Mouse (Mus musculus) embryo, embryonic 11.5 days (tissue): ENCODE data around the gene 2310033P09Rik.

Experiments used
- DNase-seq: peaks from one replicate; pipeline ENCODE4 v3.0.0-alpha.2; 2012; ENCODE audit warnings: low read depth, low spot score

Gene 2310033P09Rik

DNA sequence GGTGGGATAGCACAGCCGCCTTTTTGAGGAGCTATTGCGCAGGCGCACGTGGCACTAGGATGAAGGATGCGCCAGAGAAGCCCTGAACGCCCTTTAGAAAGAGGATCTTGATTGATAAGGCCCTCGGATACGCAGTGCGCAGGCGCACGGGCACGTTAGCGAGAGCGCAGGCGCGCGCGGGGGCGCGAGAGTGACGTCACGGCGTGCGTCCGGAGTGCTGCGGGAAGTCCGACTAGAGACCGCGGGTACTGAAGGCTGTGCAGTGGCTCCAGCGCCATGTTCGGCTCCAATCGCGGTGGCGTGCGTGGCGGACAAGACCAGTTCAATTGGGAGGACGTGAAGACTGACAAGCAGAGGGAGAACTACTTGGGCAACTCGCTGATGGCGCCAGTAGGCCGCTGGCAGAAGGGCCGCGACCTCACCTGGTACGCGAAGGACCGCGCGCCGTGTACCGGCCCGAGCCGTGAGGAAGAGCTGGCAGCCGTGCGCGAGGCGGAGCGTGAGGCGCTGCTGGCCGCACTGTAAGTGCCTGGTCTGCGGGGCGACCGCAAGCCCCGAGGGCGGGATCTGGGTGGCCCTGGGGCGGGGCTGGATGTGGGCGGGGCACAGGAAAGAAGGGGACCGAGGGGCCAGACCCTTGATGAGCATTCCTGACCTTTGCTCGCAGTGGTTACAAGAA is at the start of gene 2310033P09Rik:
2310033P09Rik (plus strand) TSS at position 169 of the 679 bp plus-strand sequence.
- DNase-seq, result peak; percentile 90

DNA sequence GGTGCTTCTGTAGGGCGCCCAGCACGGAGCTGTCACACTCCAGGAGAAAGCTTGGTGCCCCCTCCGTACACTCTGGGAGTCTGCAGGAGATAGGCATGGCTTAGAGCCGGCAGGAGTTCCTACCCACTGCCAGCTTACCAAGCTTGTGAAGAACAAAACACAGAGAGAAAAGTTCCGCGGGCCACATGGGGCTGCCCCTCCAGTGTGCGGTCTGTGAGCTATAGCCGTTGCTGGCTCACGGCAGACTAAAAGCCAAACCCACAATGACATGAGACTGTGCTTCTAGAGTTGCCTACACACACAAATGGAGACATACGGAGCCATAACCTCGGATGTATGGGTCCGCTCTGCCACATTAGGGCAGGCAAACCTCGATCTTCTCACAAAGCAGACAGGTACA is 49.0 kb upstream of the 2310033P09Rik start:
- DNase-seq, result no peak

DNA sequence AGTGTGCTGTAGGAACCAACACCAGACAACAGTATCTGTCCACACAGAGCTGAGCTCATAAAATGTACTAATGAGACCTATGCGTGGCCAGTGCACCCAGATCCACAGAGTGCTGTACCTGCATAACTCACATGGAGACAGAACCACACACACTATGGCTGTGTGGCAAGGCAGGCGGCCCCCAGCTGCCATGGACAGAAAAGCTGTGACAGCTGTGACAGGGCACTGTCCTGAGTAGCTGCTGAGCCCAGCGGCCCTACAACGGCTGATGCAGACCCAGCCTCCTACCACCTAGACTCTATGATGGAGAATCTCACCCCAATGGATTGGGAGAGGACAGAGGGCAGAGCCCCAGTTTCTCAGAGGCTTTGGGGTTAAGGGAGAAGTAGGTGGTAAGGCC is 48.6 kb upstream of the 2310033P09Rik start:
- DNase-seq, result no peak

DNA sequence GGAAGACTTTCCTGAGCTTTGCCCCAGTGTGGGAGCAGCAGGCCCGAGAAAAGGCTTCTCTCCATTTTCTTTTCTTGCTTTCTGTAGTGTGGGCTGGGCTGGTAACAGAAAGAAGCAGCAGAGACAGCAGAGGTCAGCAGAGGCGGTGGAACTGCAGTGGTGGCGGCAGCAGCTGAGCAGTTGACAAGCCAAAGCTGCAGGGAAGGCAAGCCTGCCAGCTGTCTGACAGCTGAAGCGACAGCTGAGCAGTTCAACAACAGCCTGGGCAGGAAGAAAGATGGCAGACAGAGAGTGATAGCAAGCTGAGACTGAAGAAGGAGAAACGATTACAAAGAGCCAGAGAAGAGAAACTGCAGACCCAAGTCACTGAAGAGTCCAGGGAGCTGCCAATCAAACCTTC is 46.7 kb upstream of the 2310033P09Rik start:
- no peak for DNase-seq

DNA sequence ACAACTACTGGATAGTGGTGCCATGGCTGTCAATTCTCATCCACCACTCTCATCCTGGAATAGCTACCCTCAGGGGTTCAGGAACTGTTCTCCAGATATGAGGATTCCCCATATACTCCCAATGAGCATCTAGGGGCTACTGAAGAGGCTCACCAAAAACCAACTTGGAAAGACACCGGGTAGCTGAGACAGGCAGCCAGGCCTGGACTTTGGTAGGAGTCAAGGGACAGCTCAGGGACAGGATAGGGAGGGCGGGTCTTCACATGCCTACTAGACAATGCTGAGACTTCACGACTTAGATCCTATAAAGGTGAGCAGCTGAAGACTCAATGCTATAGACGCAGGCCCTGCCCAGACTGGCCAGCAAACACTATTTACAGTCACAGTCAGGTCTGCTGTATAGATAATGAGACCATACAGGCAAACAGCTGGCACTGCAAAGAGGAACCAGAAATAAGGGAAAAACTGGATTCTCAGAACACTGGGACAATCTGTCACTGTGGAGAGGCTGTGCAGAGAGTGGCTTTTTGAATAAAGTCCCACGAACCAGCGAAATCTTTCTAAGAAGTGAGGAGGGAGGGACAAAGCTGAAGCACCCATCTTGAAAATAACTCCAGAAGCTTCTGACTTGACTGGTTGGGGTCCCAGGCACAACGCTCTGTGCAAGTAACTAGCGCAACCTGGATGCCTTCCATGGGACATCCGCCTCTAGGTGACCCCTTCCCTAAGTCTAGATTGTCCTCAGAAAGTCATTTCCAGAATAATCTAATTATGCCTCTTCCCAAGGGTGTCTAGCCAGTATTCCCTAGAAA is 45.5 kb upstream of the 2310033P09Rik start:
- DNase-seq, result no peak

DNA sequence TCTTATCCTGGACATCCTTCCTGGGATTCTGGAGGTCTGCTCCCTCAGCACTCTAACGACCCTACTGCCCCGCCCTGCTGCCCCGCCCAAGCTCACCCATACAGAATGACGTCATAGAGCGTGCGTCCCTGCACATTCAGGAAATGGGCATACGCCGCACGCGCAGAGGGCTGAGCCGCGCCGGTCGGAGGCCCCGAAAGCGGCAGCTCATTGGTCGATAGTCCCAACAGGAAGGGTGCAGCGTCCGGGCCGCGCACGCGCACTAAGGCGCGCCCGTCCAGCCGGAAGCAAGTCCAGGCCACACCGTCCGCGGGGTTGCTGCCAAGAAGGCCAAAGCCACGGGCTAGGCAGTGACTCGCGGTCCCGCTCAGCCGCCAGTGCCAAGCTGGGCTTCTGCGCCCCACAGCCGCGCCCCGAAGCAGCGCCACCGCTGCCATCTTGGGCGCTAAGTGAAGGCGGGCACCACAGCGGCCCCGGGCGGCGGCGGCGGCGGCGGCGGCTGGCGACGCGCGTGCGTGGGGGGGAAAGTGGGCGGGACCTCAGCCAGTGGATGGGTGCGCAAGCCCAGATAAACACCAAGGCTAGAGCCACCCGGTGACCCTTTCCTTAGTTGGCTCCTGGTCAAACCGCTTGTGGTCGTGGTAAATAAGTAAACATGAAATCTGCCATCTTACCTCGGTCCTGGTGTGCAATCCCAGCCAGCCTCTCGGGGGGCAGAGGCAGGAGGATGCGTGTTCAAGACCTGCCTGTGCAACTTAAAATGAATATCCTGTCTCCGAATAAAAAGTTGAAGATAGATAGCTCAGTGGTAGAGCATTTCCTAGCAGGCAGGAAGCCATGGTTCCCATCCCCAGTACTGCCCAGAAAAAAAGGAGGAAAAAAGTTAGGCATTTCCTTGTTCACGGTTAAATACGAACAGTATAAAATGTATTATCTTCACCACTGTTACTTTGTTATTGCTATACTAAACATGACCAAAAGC is 44.6 kb upstream of the 2310033P09Rik start, which contains the start of gene Iba57:
Iba57 (minus strand) TSS at position 485 of the 982 bp plus-strand sequence.
- DNase-seq, result peak; percentile 97

DNA sequence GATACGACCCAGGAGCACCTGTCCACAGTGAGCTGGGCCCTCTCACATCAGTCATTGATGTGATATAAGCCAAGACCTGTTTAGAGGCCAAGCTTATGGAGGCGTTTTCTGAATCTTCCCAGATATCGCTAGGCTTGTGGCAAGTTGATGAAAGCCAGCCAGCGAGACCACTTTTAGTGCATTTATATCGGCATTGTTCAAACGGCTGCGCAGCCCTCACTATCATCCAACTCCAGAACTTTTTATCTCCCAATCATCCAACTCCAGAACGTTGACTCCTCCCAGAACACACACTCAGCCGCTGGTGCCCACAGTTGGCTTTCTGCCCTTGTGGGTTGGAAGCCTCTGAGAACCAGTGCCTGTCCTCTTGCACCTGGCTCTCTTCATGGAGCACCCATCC is 43.7 kb upstream of the 2310033P09Rik start:
- no peak for DNase-seq

DNA sequence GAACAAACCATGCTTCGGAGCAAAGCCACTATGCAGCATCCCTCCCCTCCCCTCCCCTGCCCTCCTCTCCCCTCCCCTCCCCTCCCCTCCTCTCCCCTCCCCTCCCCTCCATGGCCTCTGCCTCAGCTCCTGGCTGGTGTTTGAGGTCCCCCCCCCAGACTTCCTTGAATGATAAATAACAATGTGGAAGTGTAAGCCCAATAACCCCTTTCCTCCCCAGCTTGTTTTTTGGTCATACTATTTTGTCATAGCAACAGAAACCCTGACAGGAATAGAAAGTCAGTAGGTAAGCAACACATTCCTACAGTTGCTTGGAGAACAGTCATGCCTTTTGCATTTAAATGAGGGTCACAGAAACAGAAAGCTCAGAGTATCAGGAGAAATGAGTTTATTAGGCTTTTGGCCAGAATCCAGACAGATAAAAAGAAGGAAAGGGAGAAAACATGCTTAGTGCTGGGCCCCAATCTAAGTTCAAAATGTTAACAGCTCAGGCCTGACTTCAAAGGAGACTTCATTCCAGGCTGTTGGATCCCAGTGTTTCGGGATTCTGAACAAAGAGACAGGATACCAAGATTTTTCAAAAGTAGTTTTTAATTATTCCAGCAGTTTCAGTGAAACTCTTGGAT is 42.4 kb upstream of the 2310033P09Rik start:
- DNase-seq, result no peak

DNA sequence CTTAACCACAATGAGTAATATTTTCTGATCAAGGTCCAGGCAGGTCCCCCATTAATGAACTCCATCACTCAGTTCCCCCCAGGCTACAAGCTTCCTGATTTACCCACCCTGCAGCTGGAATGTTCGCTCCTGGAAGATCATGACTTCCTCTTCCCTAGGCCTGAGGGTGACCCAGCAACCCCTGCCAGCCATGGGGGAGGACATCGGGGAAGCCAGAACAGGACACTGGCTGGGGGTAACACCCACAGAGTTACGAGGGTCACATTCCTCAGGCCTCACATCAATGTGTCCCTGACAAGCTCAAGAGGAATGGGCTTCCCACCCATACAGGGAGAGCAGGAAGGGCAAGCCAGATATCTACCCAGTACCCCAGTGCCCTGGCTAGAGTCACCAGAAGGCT is 38.3 kb upstream of the 2310033P09Rik start:
- no peak for DNase-seq

DNA sequence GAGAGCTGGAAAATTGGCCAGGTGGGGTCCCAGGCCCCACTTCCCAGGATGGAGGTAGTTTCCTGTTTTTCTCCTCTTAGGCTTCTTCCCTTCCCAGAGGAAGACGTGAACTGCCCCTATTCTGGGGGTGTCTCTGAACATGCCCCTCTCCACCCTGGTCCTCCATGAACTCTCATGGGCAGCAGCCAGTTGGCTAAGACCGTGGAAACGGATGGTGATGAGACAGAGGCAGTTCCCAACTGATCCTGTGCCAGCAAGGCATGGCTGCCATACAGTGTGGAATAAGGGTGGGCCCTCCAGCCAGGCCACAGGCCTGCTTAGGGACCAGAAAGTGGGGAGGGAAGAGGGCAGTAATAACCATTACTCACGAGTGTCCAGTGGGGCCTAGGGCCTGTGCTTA is 37.6 kb upstream of the 2310033P09Rik start:
- DNase-seq, result no peak

DNA sequence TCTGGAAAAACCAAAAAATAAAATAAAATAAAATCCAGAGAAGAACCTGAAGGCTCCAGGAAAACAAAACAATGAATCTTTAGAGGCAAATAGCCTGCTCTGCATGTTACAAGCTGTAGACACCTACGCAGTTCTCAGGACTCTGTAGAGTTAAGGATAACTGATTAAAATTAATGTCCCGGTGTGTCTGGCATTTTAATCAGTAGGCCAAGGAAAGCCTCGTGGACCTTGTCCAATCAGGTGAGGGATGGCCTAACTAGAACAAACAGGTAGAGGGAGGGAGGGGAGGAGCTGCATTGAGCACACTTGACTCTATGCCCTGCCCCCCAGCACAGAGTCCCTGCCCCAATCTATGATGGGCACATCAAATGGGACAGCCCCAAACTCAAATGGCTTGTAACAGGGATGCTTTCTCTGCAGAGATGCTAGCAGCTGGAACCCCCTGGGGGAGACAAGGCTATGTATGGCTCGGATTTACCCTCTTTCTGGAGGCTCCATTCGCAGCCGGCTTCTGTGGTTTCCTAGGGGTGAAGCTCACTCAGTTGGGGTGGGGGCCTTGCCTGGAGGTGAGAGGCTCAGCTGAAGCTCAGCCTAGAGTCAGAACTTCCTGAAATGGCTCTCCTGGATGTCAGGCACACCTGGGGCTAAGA is 33.8 kb upstream of the 2310033P09Rik start:
- no peak for DNase-seq

DNA sequence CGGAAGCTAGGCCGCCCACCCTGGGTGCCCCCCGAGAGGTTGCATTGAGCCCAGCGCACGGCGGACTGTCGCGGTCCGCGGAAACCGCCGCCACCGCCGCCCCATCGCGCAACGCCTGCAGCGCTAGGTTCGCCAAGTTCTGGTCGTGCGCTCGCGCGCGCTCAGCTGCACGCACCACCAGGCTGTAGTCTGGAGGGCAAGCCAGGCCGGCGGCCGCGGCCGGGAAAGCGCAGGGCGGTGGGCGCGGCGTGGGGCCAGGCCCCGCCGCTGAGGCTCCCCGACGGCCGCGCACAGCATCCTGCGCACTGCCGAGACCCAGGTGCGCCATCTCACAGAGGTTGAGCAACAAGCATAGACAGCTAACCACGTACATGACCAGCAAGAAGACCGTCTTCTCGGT is 31.6 kb upstream of the 2310033P09Rik start:
- DNase-seq, result no peak

DNA sequence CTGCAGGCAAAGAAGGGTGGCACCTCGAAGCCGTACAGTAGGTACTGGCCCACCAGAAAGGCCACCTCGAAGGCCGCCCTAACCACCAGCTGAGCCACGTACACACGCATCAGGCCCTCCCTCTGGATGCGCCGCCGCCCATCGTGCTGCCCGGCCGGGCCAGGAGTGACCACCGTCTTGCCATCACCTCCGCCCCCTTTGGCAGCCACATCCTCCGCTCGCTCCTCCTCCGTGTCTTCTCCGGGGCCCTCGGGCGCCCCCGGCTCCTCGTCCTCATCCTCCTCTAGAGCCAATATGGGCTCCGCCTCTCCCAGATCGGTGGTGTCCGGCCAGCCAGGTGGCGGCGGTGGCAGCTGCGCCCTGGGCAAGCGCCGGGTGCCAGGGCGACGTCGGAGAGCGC is 31.2 kb upstream of the 2310033P09Rik start:
- DNase-seq, result no peak

DNA sequence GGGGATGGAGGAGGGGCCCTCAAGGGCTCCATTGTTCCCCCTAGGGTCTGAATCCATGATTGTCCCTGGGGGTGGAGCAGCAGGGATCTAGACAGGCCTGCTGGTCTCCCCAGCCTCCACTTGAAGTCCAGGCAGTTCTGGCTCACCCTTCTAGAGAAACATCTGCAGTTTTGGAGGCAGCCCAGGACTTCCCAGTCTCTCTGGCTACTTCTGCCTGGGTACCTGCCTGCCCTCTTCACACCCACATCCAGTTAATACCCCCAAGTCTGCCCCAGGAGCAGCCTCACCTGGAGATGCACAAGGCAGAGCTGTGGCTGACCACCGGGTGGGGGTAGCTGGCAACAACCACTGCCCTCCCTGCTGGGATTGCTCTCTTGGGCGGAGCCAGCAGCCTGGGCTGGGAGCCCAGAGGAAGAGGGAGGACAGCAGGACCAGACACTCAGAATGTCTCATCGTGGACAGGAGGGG is 25.2 kb upstream of the 2310033P09Rik start, which contains the start of gene Gjc2:
Gjc2 (minus strand) TSS at position 350 of the 468 bp plus-strand sequence.
- DNase-seq, result no peak

DNA sequence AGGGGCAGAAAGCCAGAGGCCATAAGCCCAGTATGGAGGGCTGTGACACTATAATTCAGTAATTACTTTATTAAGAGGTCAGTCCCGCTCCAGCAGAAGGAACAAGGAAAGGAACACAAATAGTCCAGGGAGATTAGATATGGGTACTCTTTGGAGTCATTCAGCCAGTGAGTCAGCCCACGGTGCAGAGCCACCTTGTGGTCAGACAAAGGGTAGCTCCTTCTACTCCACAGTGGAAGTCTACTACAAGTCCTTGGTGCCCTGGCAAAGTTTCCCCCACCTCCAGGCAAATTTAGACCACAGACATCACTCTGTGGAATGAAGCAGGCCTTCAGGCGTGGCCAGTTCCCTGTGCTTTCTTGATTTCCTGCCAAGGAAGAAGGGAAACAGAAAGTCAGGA is 24.3 kb upstream of the 2310033P09Rik start:
- no peak for DNase-seq

DNA sequence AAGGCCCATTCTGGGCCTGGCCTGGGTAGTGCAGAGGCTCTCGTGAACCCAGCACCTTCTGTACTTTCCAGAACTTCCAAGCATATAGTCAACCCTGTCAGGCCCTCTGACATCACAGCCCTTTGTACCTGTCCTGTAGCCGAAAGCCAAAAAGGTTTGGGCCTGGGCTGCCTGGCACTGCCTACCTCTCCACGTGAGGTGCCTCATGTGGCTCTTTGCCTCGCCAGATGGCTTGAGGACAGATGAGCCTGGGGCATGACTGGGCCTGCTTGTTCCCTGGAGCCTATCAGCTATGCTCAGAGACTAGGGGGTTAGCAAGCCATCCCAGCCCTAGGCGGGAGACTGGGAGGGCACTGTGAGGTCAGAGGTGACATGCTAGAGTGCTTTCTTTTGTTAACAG is 22.6 kb upstream of the 2310033P09Rik start:
- no peak for DNase-seq

DNA sequence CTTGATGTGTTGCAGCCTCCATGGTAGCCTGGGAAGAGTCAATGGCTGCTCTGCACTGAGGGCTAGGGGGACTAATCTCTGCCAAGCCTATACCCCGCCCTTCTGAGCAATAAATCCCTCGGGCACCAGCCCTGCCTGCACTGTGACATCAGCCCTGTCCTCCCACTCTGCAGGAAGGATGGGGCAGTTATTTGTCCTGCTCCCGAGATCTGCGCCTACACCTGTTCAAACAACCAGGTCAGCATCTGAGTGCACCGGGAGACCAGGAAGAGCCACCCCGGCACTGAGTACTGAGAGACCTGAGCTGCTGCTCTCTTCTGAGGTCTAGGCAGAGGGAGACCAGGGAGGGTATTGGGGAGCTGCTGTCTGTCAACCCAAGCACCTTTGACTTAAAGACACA is 20.4 kb upstream of the 2310033P09Rik start:
- no peak for DNase-seq

DNA sequence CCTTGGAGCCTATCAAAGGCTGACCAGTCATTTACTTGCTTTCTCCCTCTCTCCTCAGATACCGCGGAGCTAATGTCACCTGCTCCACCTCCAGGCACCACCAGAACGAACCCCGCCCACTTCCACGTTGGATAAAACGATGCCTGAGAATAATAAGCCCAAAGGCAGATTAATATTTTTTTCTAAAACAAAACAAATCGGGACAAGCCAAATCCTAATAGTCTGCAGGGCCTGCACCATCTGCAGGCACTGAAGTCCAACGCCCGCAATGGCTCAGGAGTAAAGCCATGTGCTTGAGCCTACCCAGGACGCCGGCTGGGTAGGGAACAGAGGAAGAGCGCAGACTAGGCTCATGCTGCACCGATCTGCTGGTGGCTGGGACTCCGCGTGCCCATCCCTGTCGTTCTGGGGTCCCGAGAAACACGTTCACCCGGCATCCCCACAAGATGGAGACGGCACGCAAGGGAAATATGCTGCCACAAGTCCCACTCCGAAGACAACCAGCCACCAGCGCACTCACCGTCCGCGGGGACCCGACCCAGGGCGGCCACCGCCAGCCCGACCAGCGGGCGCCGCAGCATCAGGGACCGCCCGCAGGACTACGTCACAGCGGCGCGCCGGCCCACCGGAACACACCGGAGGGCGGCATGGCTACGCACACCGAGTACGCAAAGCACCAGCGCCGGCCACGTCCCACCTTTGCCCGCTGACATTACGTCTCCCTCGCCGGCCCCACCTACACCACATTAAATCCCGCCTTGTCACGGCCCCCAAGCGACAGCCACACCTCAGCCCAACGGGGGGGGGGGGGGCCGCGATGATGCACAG is 16.7 kb upstream of the 2310033P09Rik start:
- peak; percentile 79 for DNase-seq

DNA sequence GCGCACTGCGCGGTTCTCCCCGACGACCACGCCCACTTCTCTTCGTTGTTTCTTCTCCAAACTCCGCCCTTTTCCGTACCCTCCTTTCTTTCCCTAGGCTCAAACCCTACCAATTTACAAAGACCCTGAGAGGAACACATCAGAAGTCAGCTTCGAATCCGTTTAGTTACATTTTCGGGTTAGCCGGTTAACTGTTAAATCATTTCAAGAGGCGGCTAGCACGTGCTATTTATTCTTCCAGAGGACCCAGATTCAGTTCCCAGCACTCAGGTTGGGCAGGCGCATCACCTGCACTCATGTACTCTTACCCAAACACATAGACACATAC is 16.1 kb upstream of the 2310033P09Rik start, which contains the start of gene Guk1:
Guk1 (minus strand) TSS at position 154 of the 328 bp plus-strand sequence.
- DNase-seq, result no peak

DNA sequence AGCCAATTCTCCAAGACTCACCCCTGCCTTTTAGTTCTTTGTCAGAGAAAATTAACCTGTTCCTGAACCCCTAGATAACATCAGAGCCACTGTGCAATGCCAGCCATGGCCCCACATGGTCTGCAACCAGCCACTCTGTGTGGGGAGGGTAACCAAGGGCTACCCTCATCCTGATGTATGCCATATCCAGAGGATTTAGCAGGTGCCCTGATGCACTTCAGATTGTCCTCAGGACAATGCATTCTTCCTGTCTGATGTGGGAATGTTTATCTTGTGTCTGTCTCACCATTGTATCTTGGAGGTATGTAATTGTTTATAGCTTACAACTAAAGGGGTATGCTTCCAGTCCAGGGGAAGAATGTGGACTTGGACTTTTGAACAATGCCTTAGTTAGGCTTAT is 11.9 kb upstream of the 2310033P09Rik start:
- no peak for DNase-seq
